Mouse (Mus musculus) MEL (cell line): ENCODE results near the gene 4833439L19Rik.

Source experiments
- ELF1 ChIP-seq: IDR thresholded peaks from 2 replicates; pipeline ENCODE4 v1.6.1; 2014; ENCODE audit warnings: low read depth, mild to moderate bottlenecking, inconsistent platforms, low read length, improper control_type of control experiment, moderate library complexity
- TBP ChIP-seq: IDR thresholded peaks from 2 replicates; pipeline ENCODE4 v1.8.0; 2011; ENCODE audit warnings: low read depth, low read length, improper control_type of control experiment

- TF ChIP-seq TBP: no peak
- no peak for TF ChIP-seq ELF1
These were observed 2.7 kb downstream of the 4833439L19Rik start for GRCm38 (mm10) chr13:54562562-54562961.
